Mouse (Mus musculus) E14TG2a.4 (cell line): Measurements from ENCODE around the gene Tmem201.
A peak's percentile ranks its signal among the peaks of the same experiment; 100 is the strongest.

Source experiments
- H3K27me3 ChIP-seq: 2 replicates; pipeline ENCODE4 v1.6.1; 2014; ENCODE audit warnings: low read length, control low read depth; ENCODE audit not compliant: insufficient read depth
- H3K36me3 ChIP-seq: 2 replicates; pipeline ENCODE4 v1.6.1; 2014; ENCODE audit warnings: low read length, control low read depth; ENCODE audit not compliant: insufficient read depth
- H3K4me1 ChIP-seq: replicated peaks from 2 replicates; pipeline ENCODE4 v1.6.1; 2014; ENCODE audit warnings: low read depth, low read length, control low read depth
- H3K4me3 ChIP-seq: replicated peaks from 2 replicates; pipeline ENCODE4 v1.5.1; 2014; ENCODE audit warnings: mild to moderate bottlenecking, low read length
- H3K9me3 ChIP-seq: 2 replicates; pipeline ENCODE4 v1.6.1; 2014; ENCODE audit warnings: low read length, control low read depth
- CTCF ChIP-seq: conservative IDR thresholded peaks from 2 replicates; pipeline ENCODE4 v1.5.1; 2014; ENCODE audit warnings: low read length
- NANOG ChIP-seq: IDR thresholded peaks from 2 replicates; pipeline ENCODE4 v1.6.1; 2014; ENCODE audit warnings: borderline replicate concordance, low read length, mixed read lengths
- POU5F1 ChIP-seq: IDR thresholded peaks from 2 replicates; pipeline ENCODE4 v1.6.1; 2014; ENCODE audit warnings: low read length, borderline replicate concordance

Tmem201 gene

GRCm38 (mm10) chr4:149719686-149720085, 18.2 kb downstream of the Tmem201 start:
- Histone ChIP-seq H3K9me3 (no peaks in the 10 kb centered on the region), H3K4me3 (no peak overlapping the region)
- TF ChIP-seq NANOG (no peak), CTCF (peak; percentile 99)

GRCm38 (mm10) chr4:149714542-149714941, 23.3 kb downstream of the Tmem201 start:
- no peaks in the 10 kb centered on the region for H3K27me3 ChIP-seq
- H3K9me3 ChIP-seq: no peaks in the 10 kb centered on the region
- TF ChIP-seq NANOG (no peak), POU5F1 (no peak), CTCF (no peak)
- no peak overlapping the region for H3K4me3 ChIP-seq
- H3K4me1 ChIP-seq: peaks cover 43% of the 10 kb centered on the region
- H3K36me3 ChIP-seq: peaks cover 51% of the 10 kb centered on the region

More at GRCm38 (mm10) chr4:149719686-149720085, 18.2 kb downstream of the Tmem201 start:
- Histone ChIP-seq H3K36me3 (peaks cover 98% of the 10 kb centered on the region), H3K27me3 (no peaks in the 10 kb centered on the region), H3K4me1 (peaks cover 67% of the 10 kb centered on the region)

- H3K9me3 ChIP-seq: no peaks in the 10 kb centered on the region
- no peak overlapping the region for H3K4me3 ChIP-seq
- H3K36me3 ChIP-seq: peaks cover 25% of the 10 kb centered on the region
- H3K27me3 ChIP-seq: peaks cover 3% of the 10 kb centered on the region; the same call in 1 of the 2 replicates
- no peak for TF ChIP-seq POU5F1
- TF ChIP-seq CTCF: no peak; the same call in 1 of the 2 replicates
- no peak for TF ChIP-seq NANOG
- peaks cover 25% of the 10 kb centered on the region for H3K4me1 ChIP-seq
These were observed 25.9 kb downstream of the Tmem201 start for GRCm38 (mm10) chr4:149711955-149712354.

- TF ChIP-seq NANOG (no peak), POU5F1 (no peak), CTCF (no peak)
- Histone ChIP-seq H3K9me3 (no peaks in the 10 kb centered on the region), H3K4me3 (no peak overlapping the region), H3K27me3 (peaks cover 3% of the 10 kb centered on the region; the same call in 1 of the 2 replicates), H3K4me1 (peaks cover 21% of the 10 kb centered on the region), H3K36me3 (peaks cover 20% of the 10 kb centered on the region)
These were observed 26.4 kb downstream of the Tmem201 start for GRCm38 (mm10) chr4:149711485-149711884.

GRCm38 (mm10) chr4:149710510-149710909, 27.3 kb downstream of the Tmem201 start:
- Histone ChIP-seq H3K4me3 (no peak overlapping the region), H3K9me3 (no peaks in the 10 kb centered on the region), H3K4me1 (peaks cover 21% of the 10 kb centered on the region), H3K36me3 (peaks cover 10% of the 10 kb centered on the region), H3K27me3 (peaks cover 3% of the 10 kb centered on the region; the same call in 1 of the 2 replicates)
- TF ChIP-seq POU5F1: no peak
- no peak for TF ChIP-seq NANOG
- peak; percentile 30; the same call in 1 of the 2 replicates for TF ChIP-seq CTCF

GRCm38 (mm10) chr4:149705941-149706340, 31.9 kb downstream of the Tmem201 start:
- no peaks in the 10 kb centered on the region for H3K9me3 ChIP-seq
- TF ChIP-seq CTCF (no peak), POU5F1 (no peak), NANOG (no peak)
- H3K36me3 ChIP-seq: no peaks in the 10 kb centered on the region
- no peak overlapping the region for H3K4me3 ChIP-seq
- peaks cover 19% of the 10 kb centered on the region for H3K4me1 ChIP-seq
- peaks cover 3% of the 10 kb centered on the region; the same call in 1 of the 2 replicates for H3K27me3 ChIP-seq

- peaks cover 9% of the 10 kb centered on the region for H3K27me3 ChIP-seq
- H3K4me1 ChIP-seq: peaks cover 18% of the 10 kb centered on the region
- no peak for TF ChIP-seq NANOG
- no peak for TF ChIP-seq POU5F1
- no peak for TF ChIP-seq CTCF
- H3K9me3 ChIP-seq: no peaks in the 10 kb centered on the region
- H3K4me3 ChIP-seq: no peak overlapping the region
- H3K36me3 ChIP-seq: no peaks in the 10 kb centered on the region
These were observed 32.5 kb downstream of the Tmem201 start for GRCm38 (mm10) chr4:149705298-149705697.

- H3K9me3 ChIP-seq: no peaks in the 10 kb centered on the region
- peaks cover 28% of the 10 kb centered on the region for H3K4me1 ChIP-seq
- TF ChIP-seq POU5F1: no peak
- TF ChIP-seq CTCF: no peak
- no peak for TF ChIP-seq NANOG
- peaks cover 30% of the 10 kb centered on the region for H3K27me3 ChIP-seq
- peak within 1 kb of the TSS; percentile 46 for H3K4me3 ChIP-seq
- H3K36me3 ChIP-seq: no peaks in the 10 kb centered on the region
These were observed 35.4 kb downstream of the Tmem201 start, which contains the start of gene Pik3cd for GRCm38 (mm10) chr4:149702210-149702979. TSS of gene Pik3cd (minus strand) at chr4:149702571.

- Histone ChIP-seq H3K4me1 (peaks cover 36% of the 10 kb centered on the region), H3K4me3 (no peak overlapping the region), H3K36me3 (no peaks in the 10 kb centered on the region), H3K9me3 (no peaks in the 10 kb centered on the region), H3K27me3 (peaks cover 35% of the 10 kb centered on the region)
- TF ChIP-seq CTCF: no peak
- no peak for TF ChIP-seq NANOG
- TF ChIP-seq POU5F1: no peak
These were observed 36.2 kb downstream of the Tmem201 start for GRCm38 (mm10) chr4:149701426-149702209.
